Mouse (Mus musculus): ENCODE data around the gene Dnajb1.

GRCm38 (mm10) chr8:83632083-83632707 lies 24.2 kb downstream of the Dnajb1 start:
- no peak for TF ChIP-seq CTCF (IDR thresholded peaks at IDR 0.05; ENCODE audit: control insufficient read depth, insufficient read depth, low read length)
- TF ChIP-seq POLR2A (IDR thresholded peaks at IDR 0.05; ENCODE audit: borderline replicate concordance, control insufficient read depth, low read depth, low read length): no peak

Data from bone marrow, adult 2 months (tissue).